Mouse (Mus musculus) C2C12 (cell line): ENCODE results near the gene Syce3.

Experiments
- CEBPB ChIP-seq: IDR thresholded peaks from one replicate; pipeline ENCODE4 v1.6.1; 2011; ENCODE audit warnings: low read depth, mild to moderate bottlenecking, control low read depth, moderate library complexity
- CTCF ChIP-seq: IDR thresholded peaks from one replicate; pipeline ENCODE4 v1.5.1; 2011; ENCODE audit not compliant: control insufficient read depth, insufficient read depth, insufficient read length
- MYOD1 ChIP-seq: IDR thresholded peaks from one replicate; pipeline ENCODE4 v1.6.1; 2011; ENCODE audit warnings: low read depth; ENCODE audit not compliant: control insufficient read depth, insufficient read length
- MYOG ChIP-seq: IDR thresholded peaks from one replicate; pipeline ENCODE4 v1.6.1; 2011; ENCODE audit not compliant: control insufficient read depth, insufficient read length; ENCODE audit errors: extremely low read depth

- TF ChIP-seq CTCF (no peak), MYOD1 (no peak), CEBPB (no peak), MYOG (no peak)
Observed at GRCm38 (mm10) chr15:89452906-89453864, 42.9 kb upstream of the Syce3 start.
